Mouse (Mus musculus): ENCODE data around the gene Olfr735.

Gene Olfr735

GRCm38 (mm10) chr14:50348796-50349195 is at the start of gene Olfr735:
Olfr735 (minus strand) TSS chr14:50348872.
- DNase-seq = no peak

- DNase-seq = no peak
Observed at GRCm38 (mm10) chr14:50380863-50381262, 32.2 kb upstream of the Olfr735 start, which contains the start of gene Olfr736. Olfr736 (plus strand) TSS chr14:50381163.

GRCm38 (mm10) chr14:50363561-50363960 is 14.9 kb upstream of the Olfr735 start:
- no peak for DNase-seq

GRCm38 (mm10) chr14:50360480-50360879 is 11.8 kb upstream of the Olfr735 start:
- no peak for DNase-seq

GRCm38 (mm10) chr14:50357593-50357992 is 8.9 kb upstream of the Olfr735 start, which contains the start of gene Tlr11:
Tlr11 (plus strand) TSS chr14:50357914.
- DNase-seq = no peak

- no peak for DNase-seq
Observed at GRCm38 (mm10) chr14:50356725-50357124, 8.1 kb upstream of the Olfr735 start.

- DNase-seq = peak in 1 of 2 experiments; percentile 1
Observed at GRCm38 (mm10) chr14:50352438-50352837, 3.8 kb upstream of the Olfr735 start.

- DNase-seq = no peak
Observed at GRCm38 (mm10) chr14:50326661-50327060, 22.0 kb downstream of the Olfr735 start, which contains the start of gene Olfr734. Olfr734 (minus strand) TSS chr14:50326761.

GRCm38 (mm10) chr14:50301422-50301821 is 47.2 kb downstream of the Olfr735 start, which contains the start of gene Olfr733:
Olfr733 (minus strand) TSS chr14:50301522.
- DNase-seq = no peak
